Mouse (Mus musculus): ENCODE results near the gene Usp53. TPM values are rescaled to one million over a fixed set of nuclear protein-coding genes. Genes with fewer than 3 reads are reported as not detected.

The Usp53 gene
- total RNA-seq (2015; ENCODE audit: low replicate concordance): 1.5 and 2.7 TPM in 2 replicates
- total RNA-seq (2017; ENCODE audit: low replicate concordance): 0.56 and 8.9 TPM in 2 replicates

DNA sequence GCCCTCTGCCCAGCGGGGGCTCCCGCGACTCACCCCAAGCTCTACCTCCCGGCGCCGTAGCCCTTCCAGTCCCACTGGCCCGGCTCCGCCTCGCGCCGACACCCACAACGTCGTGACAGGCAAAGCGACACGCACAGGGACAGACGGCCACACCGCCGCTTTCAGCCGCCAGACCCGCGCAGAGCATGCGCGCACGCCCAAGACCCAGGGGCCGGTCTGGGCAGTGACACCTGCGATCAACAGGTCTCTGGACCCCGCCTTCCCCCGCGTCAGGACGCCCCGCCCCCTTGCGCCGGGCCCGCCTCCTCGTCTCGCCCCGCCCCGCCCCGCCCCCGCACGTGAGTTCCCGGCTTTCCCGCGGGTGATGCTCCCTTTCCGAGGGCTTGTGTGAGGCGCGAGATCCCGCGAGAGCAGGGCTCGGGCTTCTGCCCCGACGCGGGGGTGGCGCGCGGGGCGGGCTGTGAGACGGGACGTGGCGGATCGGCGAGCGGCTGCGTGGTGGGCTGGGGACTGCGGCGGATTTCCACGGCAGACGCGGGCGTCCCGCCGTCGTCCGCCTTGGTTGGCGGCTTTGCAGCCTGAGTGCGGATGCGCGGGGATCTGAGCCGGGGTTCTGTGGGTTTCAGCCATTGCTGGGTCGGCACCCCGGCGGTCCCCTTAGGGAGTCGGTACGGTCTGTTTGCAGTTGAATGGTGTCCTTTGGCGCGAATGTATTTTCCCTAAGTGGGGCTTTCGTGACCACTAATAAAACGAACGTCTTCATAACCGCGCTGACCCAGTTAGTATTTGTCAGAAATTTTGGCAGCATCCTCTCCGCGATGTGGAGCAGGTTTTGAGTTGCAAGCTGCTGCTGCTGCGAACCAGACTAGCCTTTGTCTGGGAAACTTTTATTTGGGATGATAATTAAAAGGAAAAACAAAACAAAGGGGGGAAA lies at the start of gene Usp53:
TSS of gene Usp53 (minus strand) at position 262 of the 934 bp plus-strand sequence.
- peak; percentile 90 for ATAC-seq (replicated peaks; ENCODE audit: low FRiP score, poor library complexity, severe bottlenecking)

GRCm38 (mm10) chr3:123033804-123034203 lies 49.5 kb upstream of the Usp53 start:
- ATAC-seq (replicated peaks; ENCODE audit: low FRiP score, poor library complexity, severe bottlenecking): no peak

DNA sequence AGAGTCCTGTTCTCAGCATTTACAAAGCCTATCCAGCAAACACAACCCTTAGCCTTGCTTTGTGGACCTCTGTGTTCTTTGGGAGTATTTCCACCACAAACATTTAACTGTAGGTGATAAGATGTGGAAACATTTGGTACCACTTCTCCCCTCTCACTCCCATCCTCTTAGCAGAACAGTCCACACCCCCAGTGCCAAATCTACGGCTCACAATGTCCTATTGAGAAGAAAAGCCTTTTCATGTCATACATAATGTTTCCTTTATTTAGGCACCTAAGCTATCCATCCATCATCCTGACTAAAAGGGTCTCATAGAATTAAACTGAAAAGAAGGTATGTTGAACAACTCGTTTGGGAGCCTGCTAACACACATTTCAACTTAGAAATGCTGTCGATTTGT lies 41.3 kb upstream of the Usp53 start:
- ATAC-seq (replicated peaks; ENCODE audit: low FRiP score, poor library complexity, severe bottlenecking): no peak

- no peak for ATAC-seq (replicated peaks; ENCODE audit: low FRiP score, poor library complexity, severe bottlenecking)
Observed at GRCm38 (mm10) chr3:123024496-123025234, 40.4 kb upstream of the Usp53 start.

- ATAC-seq (replicated peaks; ENCODE audit: low FRiP score, poor library complexity, severe bottlenecking): no peak
Observed at GRCm38 (mm10) chr3:123018792-123019191, 34.5 kb upstream of the Usp53 start.

DNA sequence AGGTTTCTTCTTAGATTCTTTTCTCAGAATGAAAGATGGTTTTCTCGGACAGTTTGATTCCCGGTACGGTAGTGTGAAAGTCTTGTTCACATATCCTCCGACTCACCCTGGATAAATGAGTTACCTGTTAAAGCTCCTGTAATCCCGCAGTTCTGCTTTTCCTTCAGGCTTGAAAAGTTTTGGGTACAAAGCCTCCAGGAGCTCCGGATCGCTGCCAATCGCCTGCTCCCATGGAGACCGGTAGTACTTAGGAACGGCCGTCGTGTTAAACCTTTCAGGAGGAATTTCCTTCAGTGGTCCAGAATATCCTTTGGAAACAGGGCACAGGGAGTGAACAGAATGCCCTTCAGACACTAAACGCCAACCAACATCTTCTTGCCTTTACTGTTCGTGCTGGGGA lies 29.2 kb upstream of the Usp53 start:
- no peak for ATAC-seq (replicated peaks; ENCODE audit: low FRiP score, poor library complexity, severe bottlenecking)

GRCm38 (mm10) chr3:123009417-123009816 lies 25.1 kb upstream of the Usp53 start:
- no peak for ATAC-seq (replicated peaks; ENCODE audit: low FRiP score, poor library complexity, severe bottlenecking)

DNA sequence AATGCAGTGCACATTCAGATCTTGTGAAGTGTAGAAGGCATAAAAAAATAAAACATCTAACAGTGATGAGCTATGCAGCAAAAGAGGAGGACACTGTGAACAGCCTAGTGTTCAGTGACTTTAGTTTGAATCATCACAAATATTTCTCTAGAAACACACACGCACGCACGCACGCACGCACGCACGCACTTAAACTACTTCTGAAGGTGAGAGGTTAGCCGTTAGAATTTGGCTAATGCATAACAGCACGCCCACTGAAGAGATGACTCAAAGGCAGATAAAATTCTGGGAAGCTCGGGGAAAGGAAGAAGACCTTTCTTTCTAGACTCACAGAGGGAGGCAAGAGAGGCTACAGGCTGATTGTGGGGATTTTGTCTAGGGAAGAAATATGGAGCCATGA lies 23.1 kb upstream of the Usp53 start:
- ATAC-seq (replicated peaks; ENCODE audit: low FRiP score, poor library complexity, severe bottlenecking): no peak

- no peak for ATAC-seq (replicated peaks; ENCODE audit: low FRiP score, poor library complexity, severe bottlenecking)
Observed at GRCm38 (mm10) chr3:123001053-123001452, 16.7 kb upstream of the Usp53 start.

DNA sequence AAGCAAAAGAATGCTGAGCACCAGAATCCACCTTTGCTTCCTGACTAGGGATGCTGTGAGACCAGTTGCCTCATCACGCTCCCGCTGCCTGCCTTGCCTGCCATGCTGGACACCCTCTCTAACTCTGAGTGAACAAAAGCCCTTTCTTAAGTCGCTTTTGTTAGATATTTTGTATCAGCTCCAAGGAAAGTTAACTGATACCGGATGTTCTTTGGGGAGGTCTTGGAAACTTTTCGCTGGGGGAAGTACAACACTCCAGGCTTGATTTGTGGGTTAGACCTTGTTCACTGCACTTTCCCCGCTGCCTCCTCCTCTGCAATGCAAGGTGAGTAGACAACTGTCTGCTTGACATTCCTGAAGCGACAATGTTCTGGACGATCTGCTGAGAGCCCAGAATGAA lies 14.2 kb upstream of the Usp53 start:
- ATAC-seq (replicated peaks; ENCODE audit: low FRiP score, poor library complexity, severe bottlenecking): no peak

- no peak for ATAC-seq (replicated peaks; ENCODE audit: low FRiP score, poor library complexity, severe bottlenecking)
Observed at GRCm38 (mm10) chr3:122996968-122997367, 12.7 kb upstream of the Usp53 start.

DNA sequence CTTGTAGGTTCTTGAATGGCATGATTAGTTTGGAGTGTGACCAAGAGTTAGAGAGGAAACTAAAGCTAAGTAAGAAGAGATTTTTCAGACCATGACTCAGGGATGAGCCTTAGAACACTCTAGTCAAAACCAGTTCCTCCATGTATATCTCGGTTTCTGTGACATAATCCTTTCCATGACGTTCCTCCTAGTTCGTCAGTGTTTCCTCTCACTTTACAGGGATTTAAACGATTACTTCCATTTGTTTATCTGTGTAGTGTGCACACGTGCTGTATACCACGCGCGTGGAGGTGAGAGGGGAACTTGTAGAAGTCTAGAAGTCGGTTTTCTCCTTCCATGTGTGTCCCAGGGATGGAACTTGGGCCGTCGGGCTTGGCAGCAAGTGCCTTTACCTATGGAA lies 2.6 kb upstream of the Usp53 start:
- no peak for ATAC-seq (replicated peaks; ENCODE audit: low FRiP score, poor library complexity, severe bottlenecking)

- ATAC-seq (replicated peaks; ENCODE audit: low FRiP score, poor library complexity, severe bottlenecking): no peak
Observed at GRCm38 (mm10) chr3:122986386-122986785, 2.1 kb upstream of the Usp53 start.

DNA sequence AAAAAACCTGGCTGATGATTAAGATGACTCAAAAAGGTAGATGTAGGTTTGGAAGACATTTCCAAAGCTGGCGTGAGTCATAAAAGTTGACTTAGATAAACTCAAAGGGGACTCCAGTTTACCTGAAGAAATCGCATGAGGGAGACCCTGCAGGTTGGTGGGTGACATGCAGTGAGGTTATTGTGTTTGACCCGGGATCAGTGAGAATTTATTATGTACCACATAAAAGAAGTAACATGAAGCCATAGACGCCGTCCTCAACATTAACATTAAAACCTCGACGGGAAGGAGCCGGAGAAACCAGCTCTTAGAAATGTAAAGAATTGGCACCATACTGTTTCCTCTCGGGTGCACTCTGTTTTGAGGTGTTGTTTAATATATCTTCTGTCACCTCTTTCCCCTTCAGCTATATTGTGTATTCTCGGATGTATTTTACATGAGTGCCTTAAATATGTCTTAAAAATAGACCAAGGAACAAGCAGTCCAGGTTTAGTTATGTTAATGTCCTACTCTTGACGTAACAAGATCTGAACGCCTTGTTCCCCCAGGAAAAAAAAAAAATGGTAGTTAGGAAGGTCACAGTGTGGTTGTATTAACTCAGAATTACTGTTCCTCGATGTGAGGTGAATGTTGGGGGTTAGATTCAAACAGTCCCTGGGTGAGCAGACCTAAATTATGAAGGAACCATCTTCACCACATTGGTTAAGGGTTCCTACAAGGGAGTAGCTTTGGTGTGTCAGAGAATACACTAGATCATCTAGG lies 1.1 kb upstream of the Usp53 start:
- no peak for ATAC-seq (replicated peaks; ENCODE audit: low FRiP score, poor library complexity, severe bottlenecking)

DNA sequence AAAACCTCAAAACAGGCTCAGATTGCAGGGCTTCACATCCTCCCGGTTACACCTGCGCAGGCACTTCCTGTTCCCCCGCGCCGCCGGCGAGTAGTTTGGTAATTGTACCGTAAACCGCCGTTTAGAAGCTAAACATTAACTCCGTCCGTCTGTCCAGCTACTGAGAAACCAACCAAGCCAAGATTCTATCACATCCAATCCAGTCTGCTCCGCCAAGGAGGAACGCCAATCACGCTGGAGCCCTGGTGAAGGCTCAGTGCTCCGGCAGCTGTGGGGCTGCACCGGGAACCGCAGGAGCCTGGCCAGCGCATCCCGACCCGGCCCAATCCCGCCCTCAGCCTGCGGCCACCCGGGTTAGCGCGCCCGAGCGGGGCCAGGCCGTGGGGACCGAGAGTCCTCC lies 461 bp downstream of the Usp53 start:
- no peak; the same call in 1 of the 2 replicates for ATAC-seq (replicated peaks; ENCODE audit: low FRiP score, poor library complexity, severe bottlenecking)

GRCm38 (mm10) chr3:122975964-122976363 lies 8.3 kb downstream of the Usp53 start:
- no peak for ATAC-seq (replicated peaks; ENCODE audit: low FRiP score, poor library complexity, severe bottlenecking)

DNA sequence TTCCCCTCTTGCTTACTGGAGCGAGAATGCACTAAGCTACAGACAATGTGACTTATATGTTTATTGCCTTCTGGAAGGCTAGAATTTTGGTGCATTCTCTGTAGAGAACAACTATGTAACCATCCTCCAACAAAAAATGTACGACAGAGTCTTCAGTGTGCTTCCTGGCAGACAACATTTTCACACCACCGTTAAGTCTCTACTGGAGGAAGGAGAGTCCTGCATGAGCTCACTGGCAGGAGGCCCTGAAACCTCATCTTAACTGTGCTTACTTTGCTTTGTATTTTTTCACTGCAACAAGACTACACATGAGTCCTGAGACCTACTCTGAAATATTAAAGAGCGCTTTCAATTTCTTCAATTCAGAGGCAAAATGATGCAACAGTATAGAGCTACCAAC lies 8.9 kb downstream of the Usp53 start:
- no peak for ATAC-seq (replicated peaks; ENCODE audit: low FRiP score, poor library complexity, severe bottlenecking)

DNA sequence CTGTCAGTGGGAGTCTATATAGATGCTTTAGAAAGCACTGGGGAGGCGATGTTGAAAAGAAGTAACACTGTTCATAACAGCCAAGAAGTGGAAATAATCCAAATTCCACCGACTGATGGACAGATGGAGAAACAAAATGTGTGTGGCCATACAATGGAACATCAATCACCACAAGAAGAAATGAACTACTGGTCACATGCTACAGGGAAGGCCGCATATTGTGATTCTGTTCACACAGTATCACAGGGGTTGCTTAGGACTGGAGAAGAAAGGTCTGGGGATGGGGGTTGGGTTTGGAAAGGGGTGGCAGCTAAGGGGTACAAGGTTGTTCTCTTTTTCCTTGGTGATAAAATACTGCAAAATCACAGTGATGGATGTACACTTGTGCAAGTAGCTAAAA lies 9.5 kb downstream of the Usp53 start:
- no peak for ATAC-seq (replicated peaks; ENCODE audit: low FRiP score, poor library complexity, severe bottlenecking)

DNA sequence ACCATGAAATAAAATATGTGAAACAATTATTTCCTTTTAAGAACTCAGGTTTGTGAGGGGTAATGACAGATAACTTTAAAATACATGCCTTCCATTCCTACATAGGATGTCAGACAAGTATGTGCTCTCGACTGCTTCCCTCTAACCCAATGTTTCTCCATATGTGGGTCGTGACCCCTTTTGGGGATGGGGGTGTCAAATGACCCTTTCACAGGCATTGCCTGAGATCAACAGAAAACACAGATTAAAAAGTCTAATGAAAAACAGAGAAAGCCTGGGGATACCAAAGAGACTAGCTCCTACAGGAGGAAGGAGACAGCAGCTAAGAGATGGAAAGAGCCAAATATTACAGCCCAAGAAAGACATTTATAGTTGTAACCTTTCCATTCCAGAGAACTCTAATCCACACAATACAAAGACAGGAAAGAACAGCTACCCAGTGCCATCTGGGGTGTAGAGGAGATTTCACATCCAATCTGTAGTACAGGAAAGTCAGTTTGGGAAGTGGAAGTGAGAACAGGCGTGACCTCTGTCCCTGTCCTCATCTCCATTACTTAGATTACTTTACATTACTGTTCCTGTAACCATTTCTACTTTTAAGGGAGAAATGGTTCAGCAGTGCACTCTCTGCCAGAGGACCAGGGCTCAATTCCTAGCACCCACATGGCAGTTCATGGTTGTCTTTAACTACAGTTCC lies 12.0 kb downstream of the Usp53 start:
- ATAC-seq (replicated peaks; ENCODE audit: low FRiP score, poor library complexity, severe bottlenecking): no peak

DNA sequence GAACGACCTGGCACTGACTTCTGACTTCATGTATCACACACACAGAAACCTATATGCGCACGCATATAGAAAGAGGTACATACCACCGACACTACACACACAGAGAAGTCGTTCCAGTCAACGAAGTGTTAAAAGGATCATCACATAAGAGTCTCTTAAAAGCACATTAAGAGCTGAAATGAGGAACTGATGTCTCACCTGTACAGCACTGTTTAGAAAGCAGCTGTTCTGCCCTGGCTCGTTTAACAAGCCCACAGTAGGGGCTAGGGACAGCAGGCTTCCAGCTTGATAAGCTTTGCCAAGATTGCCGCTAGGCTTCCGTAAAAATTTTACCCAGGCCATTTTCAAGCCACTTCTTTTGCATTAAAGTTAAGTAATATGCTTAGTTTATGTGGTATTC lies 15.9 kb downstream of the Usp53 start:
- ATAC-seq (replicated peaks; ENCODE audit: low FRiP score, poor library complexity, severe bottlenecking): no peak

Data from erythroblast, adult 5-6 weeks (primary cell).